Mouse (Mus musculus): ENCODE results near the gene Aldh5a1. TPM values are rescaled to one million over a fixed set of nuclear protein-coding genes. Genes with fewer than 3 reads are reported as not detected.

Aldh5a1 gene
- polyA plus RNA-seq, 1 experiment, result 3.4 TPM

- WGBS, result 15% methylated on average over 9 of the region's 9 CpGs
- peak; percentile 57 for DNase-seq (ENCODE audit: low read depth, low spot score)
Measured at GRCm38 (mm10) chr13:24938683-24939082, 1.2 kb upstream of the Aldh5a1 start.

DNA sequence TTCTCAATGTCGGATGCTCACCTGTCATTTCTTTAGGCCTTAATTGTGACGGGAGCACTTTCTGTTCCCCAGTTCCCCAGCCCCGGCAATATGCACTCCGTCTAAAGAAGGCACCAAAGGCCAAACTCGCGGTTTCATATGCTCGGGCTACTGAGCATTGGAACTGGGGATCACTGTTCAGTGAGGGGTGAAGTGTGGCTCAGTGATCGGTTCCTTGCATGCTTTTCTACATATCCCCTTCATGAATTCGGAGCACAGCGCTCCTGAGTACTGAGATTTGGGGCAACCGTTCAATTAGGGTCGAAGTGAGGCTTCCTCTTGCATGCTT is 342 bp upstream of the Aldh5a1 start:
- WGBS, result 9% methylated on average over 12 of the region's 12 CpGs

DNA sequence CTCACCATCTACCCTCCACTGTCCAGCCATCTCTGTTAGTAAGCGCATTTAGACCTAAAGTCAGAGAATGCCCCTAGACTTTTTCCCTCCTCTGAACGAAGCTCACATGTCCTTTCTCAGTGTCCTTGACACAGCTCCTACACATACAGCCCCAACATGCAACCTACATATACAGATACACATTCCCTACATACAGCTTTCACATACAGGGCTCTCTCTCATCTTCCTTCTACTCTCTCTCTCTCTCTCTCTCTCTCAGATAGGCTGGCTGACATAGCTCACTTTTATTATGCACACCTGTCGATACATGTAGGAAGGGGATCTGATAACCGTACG is 721 bp downstream of the Aldh5a1 start:
- DNase-seq (ENCODE audit: low read depth, low spot score), result no peak
- 22% methylated on average over 5 of the region's 5 CpGs for WGBS

More for the DNA sequence above, 342 bp upstream of the Aldh5a1 start:
- DNase-seq (ENCODE audit: low read depth, low spot score), result peak; percentile 27

- WGBS, result 92% methylated on average over 7 of the region's 7 CpGs
- no peak for DNase-seq (ENCODE audit: low read depth, low spot score)
Measured at GRCm38 (mm10) chr13:24933199-24933598, 4.3 kb downstream of the Aldh5a1 start.

DNA sequence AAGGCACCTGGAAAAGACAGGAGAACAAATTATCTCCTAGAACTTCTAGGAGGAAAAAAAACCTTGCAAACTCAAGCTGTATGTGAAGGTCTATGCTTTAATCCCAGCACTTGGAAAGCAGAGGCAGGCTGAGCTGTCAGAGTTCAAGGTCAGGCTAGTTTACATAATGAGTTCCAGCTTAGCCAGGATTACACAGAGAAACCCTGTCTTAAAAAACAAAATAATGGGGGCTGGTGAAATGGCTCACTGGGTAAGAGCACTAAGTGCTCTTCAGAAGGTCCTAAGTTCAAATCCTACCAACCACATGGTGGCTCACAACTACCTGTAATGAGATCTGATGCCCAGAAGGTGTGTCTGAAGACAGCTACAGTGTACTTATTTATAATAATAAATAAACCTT is 6.9 kb downstream of the Aldh5a1 start:
- DNase-seq (ENCODE audit: low read depth, low spot score), result no peak

DNA sequence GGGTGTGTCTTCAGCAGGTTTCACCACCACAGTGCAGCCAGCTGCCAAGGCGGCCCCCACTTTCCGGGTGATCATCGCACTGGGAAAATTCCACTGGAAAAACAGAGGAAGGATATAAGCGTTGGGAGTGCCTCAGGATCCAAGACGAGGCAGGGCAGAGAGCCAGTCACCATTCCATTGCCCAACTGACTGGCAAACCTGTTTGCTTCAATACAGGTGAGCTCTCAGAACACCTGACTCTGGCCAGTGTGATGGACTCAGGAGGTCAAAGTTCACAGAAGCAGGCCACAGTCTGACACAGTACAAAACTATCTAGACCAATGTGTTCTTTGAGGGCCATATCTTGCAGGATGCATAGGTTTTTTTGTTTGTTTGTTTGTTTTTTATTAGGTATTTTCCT is 13.5 kb downstream of the Aldh5a1 start:
- peak; percentile 18 for DNase-seq (ENCODE audit: low read depth, low spot score)
- 37% methylated on average over 5 of the region's 5 CpGs for WGBS

DNA sequence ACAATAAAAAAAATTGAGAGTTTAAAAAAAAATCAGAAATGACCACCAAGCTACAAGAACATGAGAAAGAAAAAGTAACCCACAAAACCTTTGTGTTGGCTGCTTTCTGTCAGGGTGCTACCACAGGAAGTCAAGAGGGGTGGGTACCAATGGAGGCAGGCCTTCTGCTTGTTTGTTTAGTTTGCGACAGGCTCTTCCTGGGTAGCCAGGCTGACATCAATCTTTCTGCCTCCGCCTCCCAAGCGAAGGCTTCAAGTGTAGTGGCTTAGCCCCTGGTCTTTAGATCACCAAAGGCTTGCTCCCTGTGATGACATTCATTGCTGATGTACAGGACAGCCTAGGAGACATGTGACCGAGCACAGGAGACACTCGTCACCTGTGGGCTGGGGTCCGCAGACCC is 16.2 kb downstream of the Aldh5a1 start:
- 86% methylated on average over 6 of the region's 6 CpGs for WGBS
- DNase-seq (ENCODE audit: low read depth, low spot score), result no peak

DNA sequence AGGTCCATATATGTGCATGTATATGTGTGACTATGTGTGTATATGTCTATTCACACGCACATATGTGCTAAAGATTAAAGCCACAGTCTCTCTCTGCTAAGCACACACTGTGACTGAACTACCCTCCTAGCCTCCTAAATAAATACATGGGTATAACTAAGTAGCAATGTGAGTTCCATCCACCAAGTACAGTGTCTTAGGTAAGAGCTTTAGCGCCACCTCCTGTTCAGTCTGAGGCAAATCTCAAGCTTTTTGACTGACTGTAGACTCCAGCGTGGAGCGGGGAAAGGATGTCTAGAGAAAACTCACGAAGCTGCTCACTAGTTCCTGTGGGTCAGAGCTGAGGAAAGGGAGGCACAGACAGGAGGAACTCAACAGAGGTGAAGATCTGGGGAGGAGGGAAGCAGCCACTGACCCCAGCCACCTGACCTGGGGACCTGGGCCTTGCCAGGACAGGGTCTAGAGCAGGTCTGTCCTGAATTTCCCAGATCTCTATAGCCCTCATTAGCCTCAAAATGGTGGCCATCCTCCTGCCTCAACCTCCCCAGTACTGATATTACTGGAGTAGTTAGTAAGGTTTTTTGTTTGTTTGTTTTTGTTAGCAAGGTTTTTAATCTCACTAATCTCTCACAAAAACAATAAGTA is 17.0 kb downstream of the Aldh5a1 start:
- peak; percentile 43 for DNase-seq (ENCODE audit: low read depth, low spot score)
- WGBS, result 19% methylated on average over 5 of the region's 5 CpGs

GRCm38 (mm10) chr13:24915831-24916230 is 21.6 kb downstream of the Aldh5a1 start:
- 80% methylated on average over 13 of the region's 13 CpGs for WGBS
- no peak for DNase-seq (ENCODE audit: low read depth, low spot score)

DNA sequence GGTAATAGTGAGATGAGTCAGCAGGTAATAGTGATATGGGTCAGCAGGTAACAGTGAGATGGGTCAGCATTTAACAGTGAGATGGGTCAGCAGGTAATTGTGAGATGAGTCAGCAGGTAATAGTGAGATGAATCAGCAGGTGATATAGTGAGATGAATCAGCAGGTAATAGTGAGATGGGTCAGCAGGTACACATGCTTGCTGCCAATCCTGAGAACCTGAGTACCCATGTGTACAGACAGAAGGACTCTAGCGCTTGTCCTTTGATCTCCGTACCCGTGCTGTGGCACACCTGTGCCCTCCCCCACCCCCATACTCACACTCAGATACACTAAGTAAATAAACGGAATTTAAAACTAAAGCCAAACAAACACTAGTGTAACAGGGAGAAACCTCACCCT is 22.5 kb downstream of the Aldh5a1 start:
- 52% methylated on average over 4 of the region's 4 CpGs for WGBS
- DNase-seq (ENCODE audit: low read depth, low spot score), result no peak

DNA sequence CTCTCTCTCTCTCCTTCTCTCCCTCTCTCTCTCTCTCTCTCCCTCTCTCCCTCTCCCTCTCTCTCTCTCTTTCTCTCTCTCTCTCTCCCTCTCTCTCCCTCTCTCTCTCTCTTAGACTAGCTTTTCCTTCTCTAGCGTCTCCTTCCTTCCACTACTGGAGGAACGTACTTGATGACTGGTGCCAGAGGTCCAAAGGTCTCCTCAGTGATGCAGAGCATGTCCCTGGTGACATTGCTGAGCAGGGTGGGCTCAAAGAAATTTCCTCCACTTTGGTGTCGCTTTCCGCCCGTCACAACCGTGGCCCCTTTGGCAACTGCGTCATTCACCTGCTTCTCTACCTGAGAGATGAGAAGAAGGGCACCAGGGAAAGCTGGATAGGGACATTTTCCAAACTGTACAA is 23.9 kb downstream of the Aldh5a1 start:
- DNase-seq (ENCODE audit: low read depth, low spot score), result no peak
- 87% methylated on average over 7 of the region's 7 CpGs for WGBS

GRCm38 (mm10) chr13:24909112-24909511 is 28.3 kb downstream of the Aldh5a1 start:
- WGBS, result 96% methylated on average over 1 of the region's 1 CpGs

GRCm38 (mm10) chr13:24906831-24907570 is 30.5 kb downstream of the Aldh5a1 start:
- DNase-seq (ENCODE audit: low read depth, low spot score), result no peak
- WGBS, result 76% methylated on average over 11 of the region's 11 CpGs

More at GRCm38 (mm10) chr13:24909112-24909511, 28.3 kb downstream of the Aldh5a1 start:
- DNase-seq (ENCODE audit: low read depth, low spot score), result no peak

GRCm38 (mm10) chr13:24905422-24905821 is 32.0 kb downstream of the Aldh5a1 start:
- no peak for DNase-seq (ENCODE audit: low read depth, low spot score)
- 87% methylated on average over 12 of the region's 12 CpGs for WGBS

DNA sequence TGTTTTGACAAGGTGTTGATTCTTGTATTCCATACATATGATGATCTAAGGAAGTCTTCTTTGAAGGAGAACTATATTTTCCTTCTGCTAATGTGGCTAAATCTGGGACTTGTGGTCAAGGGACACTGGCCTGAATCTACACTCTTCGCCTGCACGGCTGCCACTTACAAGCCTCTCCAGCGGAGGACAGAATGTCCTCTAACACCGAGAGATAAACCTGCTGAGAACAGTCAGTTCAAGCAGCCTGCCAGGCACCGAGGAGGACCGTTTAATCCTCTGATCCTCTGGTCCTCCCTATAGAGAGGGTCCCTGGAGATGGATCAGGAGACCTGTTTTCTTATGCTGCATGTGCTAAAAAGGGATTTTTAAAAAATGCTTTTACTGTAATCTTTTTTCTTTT is 34.0 kb downstream of the Aldh5a1 start:
- DNase-seq (ENCODE audit: low read depth, low spot score), result no peak
- 84% methylated on average over 6 of the region's 6 CpGs for WGBS

DNA sequence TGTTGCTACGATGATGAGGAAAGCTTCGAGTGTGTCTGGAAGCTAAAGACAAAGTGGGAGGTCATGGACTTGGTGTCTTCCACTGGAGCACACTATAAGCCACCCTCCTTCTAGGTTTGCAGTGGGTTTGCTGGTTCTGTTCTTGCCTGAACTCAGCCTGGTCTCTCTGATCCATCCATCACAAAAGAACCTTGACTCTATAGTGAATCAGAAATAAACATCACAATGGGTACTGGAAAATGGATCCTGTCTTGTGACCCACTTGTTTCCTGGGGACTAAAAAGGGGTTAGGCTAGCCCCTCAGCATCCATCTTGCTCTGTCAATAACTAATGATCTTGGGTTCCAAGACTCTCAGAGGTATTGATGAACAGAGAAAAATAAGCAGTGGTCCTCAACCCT is 35.5 kb downstream of the Aldh5a1 start:
- WGBS, result 96% methylated on average over 2 of the region's 2 CpGs
- DNase-seq (ENCODE audit: low read depth, low spot score), result no peak

DNA sequence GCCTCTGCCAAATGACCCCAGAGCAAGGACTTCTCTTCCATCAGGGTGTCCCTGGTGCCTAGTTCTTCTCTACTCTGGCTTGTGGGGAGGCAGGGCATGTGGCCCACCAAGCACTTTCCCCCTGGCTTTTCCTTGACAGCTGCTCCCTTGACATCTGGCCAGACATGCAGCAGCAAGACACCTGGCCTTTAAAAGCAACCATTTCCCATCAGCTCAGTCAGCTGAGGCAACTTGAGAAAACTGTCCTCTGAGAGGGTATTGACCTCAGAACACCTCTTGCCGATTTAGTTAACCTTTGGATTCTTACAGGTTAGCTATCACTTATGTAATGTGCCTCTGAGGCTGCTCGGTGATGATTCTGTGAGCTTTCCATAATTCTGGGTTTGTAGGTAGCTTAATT is 43.6 kb downstream of the Aldh5a1 start:
- no peak for DNase-seq (ENCODE audit: low read depth, low spot score)

DNA sequence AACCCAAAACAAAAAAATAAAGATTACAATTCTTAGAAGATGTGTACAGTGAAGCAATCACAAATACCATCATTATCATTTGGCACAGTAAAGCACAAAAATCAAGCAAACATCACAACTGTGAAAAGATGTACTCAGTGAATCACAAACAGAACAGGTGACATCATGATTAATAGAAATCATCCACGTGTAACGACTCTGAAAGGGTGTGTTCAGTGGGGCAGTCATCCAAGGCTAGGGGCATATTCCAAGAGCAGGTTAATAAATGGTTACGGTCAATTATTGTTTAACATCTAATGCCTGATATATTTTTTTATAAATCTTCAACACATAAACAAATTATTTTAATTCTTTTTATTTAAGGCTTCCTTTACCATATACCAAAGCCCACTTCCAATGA is 44.9 kb downstream of the Aldh5a1 start:
- DNase-seq (ENCODE audit: low read depth, low spot score), result no peak
- 63% methylated on average over 3 of the region's 3 CpGs for WGBS

More for the DNA sequence above, 43.6 kb downstream of the Aldh5a1 start:
- WGBS, result 33% methylated on average over 2 of the region's 2 CpGs

- WGBS, result 19% methylated on average over 1 of the region's 1 CpGs
- DNase-seq (ENCODE audit: low read depth, low spot score), result no peak
Measured at GRCm38 (mm10) chr13:24889554-24889953, 47.9 kb downstream of the Aldh5a1 start.

DNA sequence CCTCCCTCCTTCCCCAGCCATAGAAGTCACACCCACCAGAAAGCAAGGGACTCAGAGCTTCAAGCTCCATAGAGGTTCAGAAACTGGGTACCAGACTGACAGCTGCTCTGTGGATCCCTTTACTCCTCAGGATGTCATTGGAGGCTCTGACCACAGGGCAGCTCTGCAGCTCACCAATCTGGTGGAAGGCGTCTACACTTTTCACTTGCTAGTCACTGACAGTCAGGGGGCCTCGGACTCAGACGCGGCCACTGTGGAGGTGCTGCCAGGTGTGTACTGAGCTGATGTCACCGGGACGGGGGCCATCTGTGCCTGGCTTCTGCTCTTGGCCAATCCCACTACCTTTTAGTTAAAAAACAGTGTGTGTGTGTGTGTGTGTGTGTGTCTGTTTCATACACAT is 55.0 kb downstream of the Aldh5a1 start:
- DNase-seq (ENCODE audit: low read depth, low spot score), result no peak
- WGBS, result 98% methylated on average over 6 of the region's 6 CpGs

DNA sequence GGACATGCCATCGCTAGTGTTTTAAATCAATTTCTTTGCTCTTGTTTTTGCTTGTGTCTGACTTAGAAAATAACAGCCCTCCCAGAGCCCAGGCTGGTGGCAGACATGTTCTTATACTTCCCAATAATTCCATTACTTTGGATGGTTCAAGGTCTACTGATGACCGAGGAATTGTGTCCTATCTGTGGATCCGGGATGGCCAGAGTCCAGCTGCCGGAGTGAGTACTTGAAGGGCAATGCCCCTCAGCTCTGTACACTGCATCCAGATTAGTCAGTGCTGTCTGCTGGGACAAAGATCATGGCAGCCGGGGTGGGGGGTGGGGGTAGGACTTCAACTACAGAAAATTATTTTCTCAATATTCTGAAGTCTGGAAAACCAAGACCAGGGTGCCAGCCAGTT is 56.8 kb downstream of the Aldh5a1 start:
- DNase-seq (ENCODE audit: low read depth, low spot score), result no peak
- WGBS, result 83% methylated on average over 5 of the region's 5 CpGs

GRCm38 (mm10) chr13:24880208-24880607 is 57.3 kb downstream of the Aldh5a1 start:
- 40% methylated on average over 6 of the region's 6 CpGs for WGBS

More at GRCm38 (mm10) chr13:24880208-24880607, 57.3 kb downstream of the Aldh5a1 start:
- no peak for DNase-seq (ENCODE audit: low read depth, low spot score)
